Mouse (Mus musculus): ENCODE results near the gene Olfr1395. TPM values are rescaled to one million over a fixed set of nuclear protein-coding genes. Genes with fewer than 3 reads are reported as not detected.

Olfr1395 gene
- total RNA-seq (2023) = not detected in 4 replicates

GRCm38 (mm10) chr11:49141974-49142373, at the start of gene Olfr1395:
Gene Olfr1395, plus strand, starts transcription at chr11:49142274.

GRCm38 (mm10) chr11:49114774-49115173, 27.3 kb upstream of the Olfr1395 start, which contains the start of gene Olfr1396:
Gene Olfr1396, minus strand, starts transcription at chr11:49114874.

GRCm38 (mm10) chr11:49154077-49154476, 12.0 kb downstream of the Olfr1395 start, which contains the start of gene Olfr1394:
Gene Olfr1394, plus strand, starts transcription at chr11:49154377.

GRCm38 (mm10) chr11:49186955-49187488, 44.9 kb downstream of the Olfr1395 start, which contains the start of gene Btnl9:
Gene Btnl9, minus strand, starts transcription at chr11:49187159.

Other genes starting within 250 kb of the Olfr1395 start
- 7.8 to 9.3 TPM (median 8.2 TPM) in 4 replicates for gene Gm5431, start 240.1 kb upstream of the Olfr1395 start, total RNA-seq (2023)
- 39.6 to 52.4 TPM (median 51.4 TPM) in 4 replicates for gene Psme2b, start 196.1 kb upstream of the Olfr1395 start, total RNA-seq (2023)
- gene Olfr56, start 163.4 kb upstream of the Olfr1395 start, total RNA-seq (2023) = 0.20 to 0.22 TPM (median 0.21 TPM) in 3 of 4 replicates, not detected in the other
- 85.4 to 97.4 TPM (median 92.0 TPM) in 4 replicates for gene 9930111J21Rik1, start 162.9 kb upstream of the Olfr1395 start, total RNA-seq (2023)
- 1.5 to 2.7 TPM (median 1.6 TPM) in 4 replicates for gene Gm12185, start 150.0 kb upstream of the Olfr1395 start, total RNA-seq (2023)
- gene Tgtp1, start 148.1 kb upstream of the Olfr1395 start, total RNA-seq (2023) = 0.75 to 2.1 TPM (median 1.5 TPM) in 4 replicates
- 113 to 124 TPM (median 119 TPM) in 4 replicates for gene 9930111J21Rik2, start 91.0 kb upstream of the Olfr1395 start, total RNA-seq (2023)
- 2.7 to 8.7 TPM (median 4.8 TPM) in 4 replicates for gene Tgtp2, start 78.1 kb upstream of the Olfr1395 start, total RNA-seq (2023)
- gene Ifi47, start 65.7 kb upstream of the Olfr1395 start, total RNA-seq (2023) = 29.1 to 36.8 TPM (median 33.6 TPM) in 4 replicates
- not detected in 4 replicates for gene Olfr1396, start 27.4 kb upstream of the Olfr1395 start, total RNA-seq (2023)
- not detected in 4 replicates for gene Olfr1394, start 12.1 kb downstream of the Olfr1395 start, total RNA-seq (2023)
- gene Btnl9, start 44.9 kb downstream of the Olfr1395 start, total RNA-seq (2023) = not detected in 4 replicates
- 140 to 150 TPM (median 144 TPM) in 4 replicates for gene Zfp62, start 61.0 kb downstream of the Olfr1395 start, total RNA-seq (2023)
- 152 to 167 TPM (median 157 TPM) in 4 replicates for gene Mgat1, start 101.9 kb downstream of the Olfr1395 start, total RNA-seq (2023)
- 0.66 to 2.0 TPM (median 0.83 TPM) in 4 replicates for gene Olfr1393, start 136.0 kb downstream of the Olfr1395 start, total RNA-seq (2023)
- 0.63 TPM in 1 of 4 replicates, not detected in the others for gene Olfr1392, start 143.0 kb downstream of the Olfr1395 start, total RNA-seq (2023)
- not detected in 4 replicates for gene Olfr10, start 162.5 kb downstream of the Olfr1395 start, total RNA-seq (2023)
- not detected in 4 replicates for gene Olfr1391, start 180.5 kb downstream of the Olfr1395 start, total RNA-seq (2023)
- gene Olfr1390, start 192.9 kb downstream of the Olfr1395 start, total RNA-seq (2023) = not detected in 4 replicates